Mouse (Mus musculus) gastrocnemius, postnatal 10 days (tissue): ENCODE results near the gene Rabgap1. TPM values are rescaled to one million over a fixed set of nuclear protein-coding genes. Genes with fewer than 3 reads are reported as not detected.

Source experiments
- total RNA-seq, 2 experiments: library from RNA; stranded (reverse); gene quantifications; 2 replicates each; pipeline ENCODE4 v1.2.3; 2021

The Rabgap1 gene
- total RNA-seq, 2 experiments from 2014 or later = 32.5 to 40.7 TPM

Other genes with a start within 250 kb of the Rabgap1 start
- gene Olfr366, start 231.7 kb upstream of the Rabgap1 start, total RNA-seq = not detected
- not detected for gene Olfr368, start 116.8 kb upstream of the Rabgap1 start, total RNA-seq
- gene Pdcl, start 83.9 kb upstream of the Rabgap1 start, total RNA-seq = 10 to 100 TPM; 21.6 to 26.2 TPM
- 10 to 100 TPM; 33.2 to 42.5 TPM for gene Rc3h2, start 20.4 kb upstream of the Rabgap1 start, total RNA-seq
- gene Zbtb26, start 144 bp upstream of the Rabgap1 start, total RNA-seq = 1 to 10 TPM; 2.5 to 4.4 TPM
- 1 to 10 TPM; 4.4 to 4.7 TPM for gene Zbtb6, start 108 bp upstream of the Rabgap1 start, total RNA-seq
- gene Gpr21, start 73.1 kb downstream of the Rabgap1 start, total RNA-seq = 1 to 10 TPM; 1.0 to 1.4 TPM